Mouse (Mus musculus) Muller cell, postnatal 12 days (primary cell): Measurements from ENCODE around the gene Mief1.

ENCODE experiments used
- DNase-seq: peaks from one replicate; pipeline ENCODE4 v3.0.0-alpha.2; 2015; ENCODE audit errors: inconsistent ontology term

Mief1 gene

GRCm38 (mm10) chr15:80263610-80264575, 30.1 kb downstream of the Mief1 start, which contains the start of gene Rps19bp1:
Rps19bp1 (minus strand) TSS chr15:80264315.
- peak; percentile 92 for DNase-seq

DNA sequence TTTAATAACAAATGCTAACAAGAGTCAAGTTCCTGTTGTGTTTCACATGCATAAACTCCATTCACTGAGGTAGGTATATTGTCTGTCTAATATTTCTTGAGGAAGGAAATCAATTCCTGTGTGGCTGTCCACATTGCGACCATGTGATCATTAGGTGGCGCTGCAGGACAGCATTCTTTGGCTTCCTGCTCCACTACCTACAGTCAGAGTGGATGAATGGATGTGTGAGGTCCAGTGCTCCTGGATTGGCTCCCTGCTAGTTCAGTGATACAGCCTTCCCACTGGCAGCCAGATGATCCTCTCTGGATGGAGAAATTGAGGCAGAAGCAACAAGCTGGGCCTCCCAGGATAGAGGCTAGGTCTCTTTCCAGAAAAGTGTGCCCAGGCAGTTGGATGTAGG, 32.5 kb downstream of the Mief1 start:
- peak; percentile 57 for DNase-seq

DNA sequence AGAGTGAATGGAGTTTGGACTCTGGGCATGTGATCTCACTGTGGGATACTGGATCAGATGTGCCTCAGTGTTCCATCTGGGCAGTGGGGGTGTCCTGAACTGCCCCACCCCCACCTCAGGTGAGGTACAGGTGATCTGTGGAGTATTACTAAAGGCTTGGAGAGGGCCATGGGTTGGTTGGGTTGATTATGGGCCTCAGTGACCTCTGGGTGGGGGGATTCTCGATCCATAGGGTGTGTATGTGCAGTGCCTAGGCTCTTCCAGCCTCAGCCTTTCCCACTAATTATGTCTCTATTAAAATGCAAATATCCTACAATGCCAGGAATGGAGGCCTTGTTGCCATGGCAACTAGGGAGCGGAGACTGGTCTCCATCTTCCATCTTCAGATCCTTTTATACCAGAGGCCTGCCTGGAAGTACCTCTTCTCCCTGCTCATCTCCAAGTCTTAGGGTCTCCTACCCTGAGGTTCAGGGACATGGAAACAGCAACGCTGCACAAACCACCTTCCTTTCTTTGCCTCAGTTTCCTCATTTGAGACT, 38.1 kb downstream of the Mief1 start:
- no peak for DNase-seq

DNA sequence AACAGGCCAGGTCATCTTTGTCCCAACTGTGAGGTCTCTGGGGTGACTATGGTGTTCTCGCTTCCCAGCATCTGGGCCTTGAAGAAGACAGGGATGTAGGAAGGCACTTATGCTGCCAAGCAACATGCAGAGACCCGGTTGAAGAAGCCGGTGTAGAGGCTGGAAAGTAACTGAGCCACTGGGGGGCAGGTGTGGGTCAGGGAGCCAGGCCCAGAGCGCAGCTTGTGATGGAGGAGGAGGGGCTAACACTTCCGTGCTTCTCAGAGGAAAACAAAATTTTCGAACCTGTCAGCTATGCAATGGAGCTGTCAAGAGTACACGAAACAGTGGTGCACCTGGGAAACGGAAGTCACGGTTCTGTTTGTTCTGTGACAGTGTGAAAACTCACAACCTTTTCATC, 43.3 kb downstream of the Mief1 start:
- no peak for DNase-seq

GRCm38 (mm10) chr15:80277625-80278024, 43.8 kb downstream of the Mief1 start:
- peak; percentile 53 for DNase-seq

DNA sequence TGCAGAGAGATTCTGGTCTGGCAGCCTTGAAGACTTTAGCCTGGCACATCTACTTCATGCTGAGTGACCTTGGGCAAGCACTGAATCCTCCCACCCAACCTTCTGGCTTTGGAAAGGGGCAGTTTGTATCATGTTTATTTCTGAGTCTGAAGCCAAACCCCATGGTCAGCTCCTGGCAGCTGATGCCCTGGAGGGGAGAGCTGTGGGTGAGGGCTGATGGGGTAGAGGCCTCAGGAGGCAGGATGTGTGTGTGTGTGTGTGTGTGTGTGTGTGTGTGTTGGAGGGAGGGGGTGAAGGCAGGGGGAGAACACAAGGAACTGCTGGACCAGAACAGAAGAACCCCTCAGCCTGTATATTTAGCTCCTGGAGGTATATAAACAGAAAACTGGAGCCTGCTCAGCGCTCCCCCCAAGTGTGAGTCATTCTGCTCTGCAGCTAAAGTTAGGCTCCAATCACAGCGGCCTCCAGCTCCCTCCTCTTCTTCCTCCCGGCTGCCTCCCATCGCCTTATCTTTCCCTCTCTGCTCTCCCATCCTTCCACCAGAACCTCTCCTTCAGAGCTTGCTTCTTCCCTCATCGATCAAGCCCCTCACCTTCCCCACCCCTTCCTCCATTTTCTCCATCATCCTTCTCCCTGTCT, 44.4 kb downstream of the Mief1 start:
- DNase-seq = no peak

- no peak for DNase-seq
Observed at GRCm38 (mm10) chr15:80279053-80279452, 45.2 kb downstream of the Mief1 start.

DNA sequence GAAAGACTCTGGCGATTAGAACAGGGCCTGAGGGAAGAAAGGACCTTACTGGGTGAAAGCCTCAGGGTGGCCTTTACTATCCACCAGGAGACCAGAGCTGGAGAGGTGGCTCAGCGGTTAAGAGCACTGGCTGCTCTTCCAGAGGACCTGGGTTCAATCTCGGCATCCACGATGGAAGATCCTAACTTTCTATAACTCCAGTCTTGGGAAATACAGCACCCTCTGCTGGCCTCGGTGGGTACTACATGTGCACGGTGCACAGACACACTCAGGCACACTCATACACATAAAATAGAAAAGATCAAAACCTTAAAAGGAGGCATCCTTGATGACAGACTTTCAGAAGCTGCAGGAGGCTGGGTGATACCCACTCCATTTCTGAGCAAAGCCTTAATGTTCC, 46.8 kb downstream of the Mief1 start:
- DNase-seq = no peak

DNA sequence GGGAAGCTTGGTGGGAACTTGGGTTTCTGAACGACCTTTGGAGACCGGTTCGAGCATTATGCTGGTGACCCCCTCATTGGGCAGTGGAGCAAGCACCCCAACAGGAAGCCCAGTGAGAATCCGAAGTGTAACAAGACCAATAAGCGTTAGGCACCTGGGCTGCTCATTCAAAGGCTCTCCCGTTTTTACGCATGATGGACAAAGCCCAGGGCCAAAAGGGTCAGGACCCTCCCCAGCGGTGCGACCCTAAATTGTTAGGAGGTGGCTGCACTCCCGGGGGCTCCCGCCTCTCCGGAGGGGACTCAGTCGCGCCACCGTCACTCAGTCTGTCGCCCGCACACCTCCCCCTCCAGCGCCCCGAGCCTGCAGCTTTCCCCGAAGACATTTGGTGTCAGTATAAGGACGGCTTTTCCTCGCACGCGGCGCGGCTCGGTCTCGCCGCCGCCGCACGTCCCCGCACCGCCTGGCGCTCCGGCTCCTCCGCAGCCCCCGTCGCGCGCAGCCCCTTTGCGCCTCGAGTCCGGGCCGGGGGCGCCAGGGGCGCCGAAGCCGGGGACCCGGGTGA, 53.1 kb downstream of the Mief1 start, which contains the start of gene Cacna1i:
TSS of gene Cacna1i (plus strand) at position 388 of the 565 bp plus-strand sequence.
- peak; percentile 22 for DNase-seq

DNA sequence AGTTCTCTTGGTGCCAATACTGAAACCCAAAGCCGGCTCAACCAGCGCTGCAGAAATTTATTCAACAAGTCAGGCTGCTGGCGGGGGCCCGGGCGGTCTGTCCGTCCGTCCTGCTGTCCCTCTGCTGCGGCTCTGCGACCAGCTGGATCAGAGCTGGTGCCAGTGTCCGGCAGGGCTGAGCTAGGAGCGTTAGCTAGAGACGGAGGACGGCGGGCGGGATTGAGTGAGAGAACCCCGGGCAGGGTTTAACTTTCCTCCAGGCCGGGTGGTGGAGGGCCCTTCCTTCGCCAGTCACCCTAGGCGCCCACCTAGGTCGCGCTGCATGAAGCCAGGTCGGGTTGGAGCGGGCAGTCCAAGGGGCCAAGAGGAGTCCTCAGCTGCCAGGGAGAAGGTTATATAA, 54.2 kb downstream of the Mief1 start:
- DNase-seq = peak; percentile 15

DNA sequence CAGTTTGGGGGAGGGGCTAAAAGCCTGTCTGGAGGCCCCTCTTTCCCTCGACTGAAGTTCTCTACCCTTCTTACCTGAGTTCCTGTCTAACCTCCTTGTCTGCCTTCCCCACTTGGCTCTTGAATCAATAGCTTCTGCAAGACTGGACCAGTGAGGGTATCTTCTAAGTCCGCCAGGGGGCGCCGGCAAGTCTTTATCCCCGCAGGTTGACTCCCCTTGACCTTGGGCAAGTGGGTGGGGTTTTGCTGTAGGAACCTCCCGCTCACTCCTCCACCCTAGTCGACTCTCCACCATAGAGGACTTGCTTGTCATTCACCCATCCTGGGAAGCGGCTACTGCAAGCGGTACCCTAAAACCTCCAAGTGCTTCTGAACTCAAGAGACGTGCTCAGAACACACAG, 55.6 kb downstream of the Mief1 start:
- DNase-seq = peak; percentile 54

DNA sequence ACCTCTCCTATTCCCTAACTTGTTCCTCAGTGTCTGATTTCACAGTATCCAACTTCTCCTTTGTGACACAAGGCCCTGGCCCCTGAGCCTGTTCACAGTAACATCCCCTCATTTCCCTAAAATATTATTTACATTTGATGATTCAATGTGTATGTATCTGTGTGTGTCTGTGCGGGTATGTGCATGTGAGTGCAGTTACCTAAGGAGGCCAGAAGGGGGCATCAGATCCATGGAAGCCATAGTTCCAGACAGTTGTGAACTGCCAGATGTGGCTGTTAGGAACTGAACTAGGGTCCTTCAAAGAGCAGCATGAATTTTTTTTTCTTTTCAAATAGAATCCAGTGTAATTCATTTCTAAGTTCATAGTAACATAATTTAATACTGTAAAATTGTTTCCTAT, 63.3 kb downstream of the Mief1 start:
- DNase-seq = no peak
